Mouse (Mus musculus) MEL (cell line): ENCODE measurements around the gene Specc1l. TPM values are rescaled to one million over a fixed set of nuclear protein-coding genes. Genes with fewer than 3 reads are reported as not detected.

Source experiments
- DNase-seq: peaks from one replicate; pipeline ENCODE4 v3.0.0; 2011; ENCODE audit warnings: low read depth, low spot score
- H3K27ac ChIP-seq: 2 replicates; pipeline ENCODE4 v1.5.1; 2012; ENCODE audit warnings: low read depth, mild to moderate bottlenecking, control low read depth, low read length, moderate library complexity; ENCODE audit not compliant: control insufficient read depth
- H3K27me3 ChIP-seq, 2 experiments: fragments of 150-350 bp in 1 of 2; sonication (generic) in 1 of 2; 2 replicates each; pipeline ENCODE4 v1.6.1; 2012; ENCODE audit warnings: low read length in 2 of 2, mild to moderate bottlenecking in 2 of 2, improper control_type of control experiment in 1 of 2, moderate library complexity in 1 of 2; ENCODE audit not compliant: insufficient read depth in 2 of 2, control insufficient read depth in 1 of 2
- H3K36me3 ChIP-seq, 2 experiments: 2 replicates each; pipeline ENCODE4 v1.6.1; 2012 to 2014; ENCODE audit warnings: low read length in 2 of 2, improper control_type of control experiment in 1 of 2, inconsistent platforms in 1 of 2, mild to moderate bottlenecking in 1 of 2; ENCODE audit not compliant: insufficient read depth in 2 of 2, control insufficient read depth in 1 of 2
- H3K4me1 ChIP-seq, 2 experiments: fragments of 150-350 bp in 1 of 2; sonication (generic) in 1 of 2; 2 replicates each; pipeline ENCODE4 v1.6.1; 2012; ENCODE audit warnings: low read length in 2 of 2, improper control_type of control experiment in 1 of 2, mild to moderate bottlenecking in 1 of 2; ENCODE audit not compliant: insufficient read depth in 2 of 2, control insufficient read depth in 1 of 2
- H3K4me3 ChIP-seq, 2 experiments: fragments of 150-350 bp in 1 of 2; sonication (generic) in 1 of 2; 2 replicates each; pipeline ENCODE4 v1.5.1; 2012; ENCODE audit warnings: low read depth in 2 of 2, low read length in 2 of 2, mild to moderate bottlenecking in 2 of 2, moderate library complexity in 2 of 2, control low read depth in 1 of 2, improper control_type of control experiment in 1 of 2; ENCODE audit not compliant: control insufficient read depth in 1 of 2, insufficient read depth in 1 of 2
- H3K79me2 ChIP-seq: 2 replicates; pipeline ENCODE4 v1.6.1; 2012; ENCODE audit warnings: mild to moderate bottlenecking, low read length, moderate library complexity; ENCODE audit not compliant: control insufficient read depth, poor library complexity, insufficient read depth
- H3K9ac ChIP-seq: 2 replicates; pipeline ENCODE4 v1.6.1; 2012; ENCODE audit warnings: low read depth, mild to moderate bottlenecking, control low read depth, low read length, moderate library complexity; ENCODE audit not compliant: control insufficient read depth, poor library complexity, severe bottlenecking
- H3K9me3 ChIP-seq: fragments of 150-350 bp; sonication (generic); replicated peaks from 2 replicates; pipeline ENCODE4 v1.6.1; 2012; ENCODE audit warnings: mild to moderate bottlenecking, low read length, improper control_type of control experiment, moderate library complexity; ENCODE audit not compliant: insufficient read depth
- BHLHE40 ChIP-seq: IDR thresholded peaks from 2 replicates; pipeline ENCODE4 v1.6.1; 2012; ENCODE audit warnings: low read depth, mild to moderate bottlenecking, inconsistent platforms, low read length, improper control_type of control experiment, borderline replicate concordance
- CHD1 ChIP-seq: IDR thresholded peaks from 2 replicates; pipeline ENCODE4 v1.6.1; 2012; ENCODE audit warnings: low read depth, mild to moderate bottlenecking, inconsistent platforms, low read length, improper control_type of control experiment
- JUND ChIP-seq: IDR thresholded peaks from 2 replicates; pipeline ENCODE4 v1.6.1; 2011; ENCODE audit warnings: low read depth, mild to moderate bottlenecking, improper control_type of control experiment, low read length
- MAFK ChIP-seq: IDR thresholded peaks from 2 replicates; pipeline ENCODE4 v1.6.1; 2011; ENCODE audit warnings: low read depth, mild to moderate bottlenecking, low read length, improper control_type of control experiment, borderline replicate concordance
- MEF2A ChIP-seq: IDR thresholded peaks from 2 replicates; pipeline ENCODE4 v1.6.1; 2014; ENCODE audit warnings: low read depth, mild to moderate bottlenecking, inconsistent platforms, low read length, improper control_type of control experiment; ENCODE audit not compliant: poor library complexity, insufficient replicate concordance, severe bottlenecking; ENCODE audit errors: extremely low read depth
- MYB ChIP-seq: IDR thresholded peaks from 2 replicates; pipeline ENCODE4 v1.6.1; 2011; ENCODE audit warnings: mild to moderate bottlenecking, low read depth, low read length, improper control_type of control experiment
- NRF1 ChIP-seq: IDR thresholded peaks from 2 replicates; pipeline ENCODE4 v1.6.1; 2014; ENCODE audit warnings: low read depth, mild to moderate bottlenecking, inconsistent platforms, low read length, improper control_type of control experiment, moderate library complexity; ENCODE audit not compliant: poor library complexity, insufficient read depth, severe bottlenecking
- SIN3A ChIP-seq: IDR thresholded peaks from 2 replicates; pipeline ENCODE4 v1.6.1; 2012; ENCODE audit warnings: low read length, improper control_type of control experiment, inconsistent platforms
- SMC3 ChIP-seq: IDR thresholded peaks from 2 replicates; pipeline ENCODE4 v1.6.1; 2011; ENCODE audit warnings: low read depth, low read length, improper control_type of control experiment
- ZC3H11A ChIP-seq: IDR thresholded peaks from 2 replicates; pipeline ENCODE4 v1.6.1; 2012; ENCODE audit warnings: low read depth, mild to moderate bottlenecking, inconsistent platforms, low read length, improper control_type of control experiment
- polyA plus RNA-seq, 2 experiments: library from polyadenylated mRNA; stranded (reverse) in 1 of 2; unstranded in 1 of 2; fragments of >175 nt in 1 of 2; fragments of >200 nt in 1 of 2; gene quantifications; 2 replicates each; pipeline versions ENCODE4 v1.2.1 to v1.2.4; 2012; ENCODE audit warnings: low replicate concordance in 2 of 2, low read depth in 1 of 2; ENCODE audit not compliant: insufficient read length in 2 of 2, insufficient read depth in 1 of 2, missing spikeins in 1 of 2
- total RNA-seq: library from RNA; depleted of rRNA; stranded (reverse); fragments of 300-350 nt; gene quantifications from 2 replicates; pipeline ENCODE4 v1.2.3, GENCODE M21; 2012

Gene Specc1l
- total and polyA plus RNA-seq, 3 experiments: 12.3 to 30.6 (median 15.1) TPM

DNA sequence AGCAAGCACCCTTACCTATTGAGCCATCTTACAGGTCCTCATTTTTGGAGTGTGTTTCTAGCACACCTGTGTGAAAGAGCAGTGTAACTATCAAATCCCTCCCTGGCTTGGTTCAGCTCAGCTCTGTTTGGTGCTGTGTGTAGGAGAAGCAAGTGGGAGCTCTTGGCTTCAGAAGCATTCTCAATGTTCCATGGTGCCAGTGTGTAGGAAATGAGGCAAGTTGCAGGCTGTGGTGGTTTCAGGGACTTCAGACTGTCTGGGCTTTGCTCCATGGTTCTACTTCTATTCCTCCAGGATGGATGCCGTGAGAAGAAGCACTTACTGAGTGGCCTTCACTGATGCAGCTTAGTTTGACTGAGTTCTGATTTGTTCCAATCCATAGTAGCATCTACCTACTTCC lies 14.1 kb upstream of the Specc1l start:
- Histone ChIP-seq H3K27me3 (no peaks in the 10 kb centered on the region), H3K4me1 (no peaks in the 10 kb centered on the region), H3K9me3 (no peaks in the 10 kb centered on the region), H3K79me2 (no peaks in the 10 kb centered on the region), H3K9ac (no peak overlapping the region), H3K36me3 (no peaks in the 10 kb centered on the region), H3K27ac (no peak overlapping the region), H3K4me3 (no peak overlapping the region)
- no peak for DNase-seq
- TF ChIP-seq CHD1 (no peak), ZC3H11A (no peak), MYB (no peak)

DNA sequence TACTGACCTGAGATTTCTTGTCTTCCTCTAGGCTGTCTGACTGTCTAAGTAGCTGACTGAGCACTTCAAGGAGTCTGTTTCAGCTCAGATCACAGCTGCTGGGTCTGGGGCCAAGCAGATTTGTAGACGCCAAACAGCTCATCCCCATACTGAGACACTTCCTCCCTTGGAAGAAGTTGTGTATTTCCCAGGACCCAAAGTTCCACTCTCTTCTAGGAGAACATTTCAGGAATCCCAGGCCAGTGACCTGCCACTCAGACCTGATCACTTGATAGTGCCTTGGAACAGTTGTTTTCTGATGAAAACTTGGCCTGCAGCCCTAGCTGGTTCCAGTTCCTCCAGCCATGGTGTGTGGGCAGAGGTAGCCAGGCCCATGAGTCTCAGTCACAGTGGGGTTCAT lies 11.1 kb upstream of the Specc1l start:
- Histone ChIP-seq H3K9ac (no peak overlapping the region), H3K27me3 (no peaks in the 10 kb centered on the region), H3K36me3 (no peaks in the 10 kb centered on the region), H3K9me3 (no peaks in the 10 kb centered on the region), H3K79me2 (no peaks in the 10 kb centered on the region), H3K4me3 (no peak overlapping the region), H3K27ac (no peak overlapping the region), H3K4me1 (no peaks in the 10 kb centered on the region)
- TF ChIP-seq MAFK (no peak), MEF2A (no peak)
- no peak for DNase-seq

DNA sequence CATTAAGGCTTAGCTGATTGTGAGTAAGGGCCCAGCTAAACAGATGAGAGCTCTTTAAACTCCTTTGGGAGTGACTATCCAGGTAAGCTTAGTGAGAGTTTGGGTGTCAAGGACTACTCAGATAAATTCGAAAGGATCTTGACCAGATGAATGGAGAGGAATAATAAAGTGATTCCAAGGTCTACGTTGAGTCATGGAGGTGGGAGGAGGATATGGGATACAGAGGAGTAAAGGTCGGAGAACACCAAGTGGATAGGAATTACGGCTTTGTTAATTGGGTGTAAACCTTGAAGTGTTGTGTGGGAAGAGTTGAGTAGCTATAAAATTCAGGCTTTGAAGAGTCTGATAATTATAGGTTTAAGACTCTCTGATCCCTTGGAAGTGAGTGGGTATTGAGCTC lies 5.7 kb upstream of the Specc1l start:
- Histone ChIP-seq H3K9ac (no peak overlapping the region), H3K27ac (no peak overlapping the region), H3K4me1 (no peaks in the 10 kb centered on the region), H3K9me3 (no peaks in the 10 kb centered on the region), H3K27me3 (peaks cover 0 to 3% of the 10 kb centered on the region in 2 experiments; a peak in 2 of 4 replicates), H3K36me3 (no peaks in the 10 kb centered on the region), H3K4me3 (no peak overlapping the region), H3K79me2 (no peaks in the 10 kb centered on the region)
- TF ChIP-seq SMC3 (no peak), JUND (no peak), NRF1 (no peak)
- DNase-seq: no peak

GRCm38 (mm10) chr10:75210841-75211240 lies 1.0 kb upstream of the Specc1l start:
- Histone ChIP-seq H3K9me3 (no peaks in the 10 kb centered on the region), H3K27me3 (peaks cover 0 to 3% of the 10 kb centered on the region in 2 experiments; a peak in 2 of 4 replicates), H3K27ac (no peak overlapping the region), H3K4me1 (peaks cover 5 to 13% of the 10 kb centered on the region in 2 experiments), H3K36me3 (peaks cover 0 to 19% of the 10 kb centered on the region in 2 experiments; a peak in 2 of 4 replicates), H3K79me2 (peaks cover 17% of the 10 kb centered on the region), H3K9ac (no peak overlapping the region), H3K4me3 (no peak overlapping the region)
- DNase-seq: no peak
- no peak for TF ChIP-seq ZC3H11A
- TF ChIP-seq BHLHE40: no peak
- no peak for TF ChIP-seq SIN3A
